Mouse (Mus musculus) kidney, adult 2 months (tissue): ENCODE data around the gene Slc6a5.

Source experiments
- CTCF ChIP-seq: fragments of 200-500 bp; conservative IDR thresholded peaks from 2 replicates; pipeline ENCODE4 v1.5.1; 2011; ENCODE audit warnings: low read depth, mild to moderate bottlenecking, control low read depth, low read length, moderate library complexity, mixed read lengths; ENCODE audit not compliant: insufficient read depth, insufficient read length
- POLR2A ChIP-seq: fragments of 200-500 bp; IDR thresholded peaks from one replicate; pipeline ENCODE4 v1.6.1; 2011; ENCODE audit warnings: low read depth, low read length, control low read depth

- TF ChIP-seq CTCF (no peak), POLR2A (no peak)
These were observed 3.9 kb downstream of the Slc6a5 start for GRCm38 (mm10) chr7:49913728-49914328.
